Comparison of ENCODE assay signal across 12 mouse cellular contexts in the genomic region with DNA sequence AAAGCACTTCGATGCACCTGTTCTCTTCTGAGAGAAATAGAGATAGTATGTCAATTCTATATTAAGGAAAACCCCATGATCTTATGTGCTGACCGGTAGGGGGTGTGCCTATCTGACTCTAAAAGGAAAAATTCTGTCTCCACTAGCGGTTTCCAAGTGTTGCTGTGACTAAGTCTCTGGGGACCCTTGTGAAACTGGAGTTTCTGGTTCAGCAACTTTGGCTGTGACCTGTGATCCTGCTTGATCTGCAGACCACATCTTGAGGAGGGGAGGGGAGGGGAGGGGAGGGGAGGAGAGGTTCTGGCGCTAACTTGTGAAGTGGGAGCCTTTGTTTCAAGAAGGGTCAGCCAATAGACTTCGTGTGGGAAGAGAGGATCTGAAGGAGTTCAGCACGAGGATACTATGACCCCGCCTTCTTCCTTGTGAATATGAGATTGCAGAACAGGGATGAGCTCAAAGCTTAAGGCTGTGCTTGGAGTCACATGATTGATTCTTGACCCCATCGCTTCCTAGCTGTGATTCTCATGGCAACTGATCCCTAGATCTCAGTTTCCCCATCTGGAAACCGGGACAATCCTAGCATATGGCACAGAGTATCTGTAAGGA.
DNase-seq lines count a peak whose midpoint lies in the region; ATAC-seq lines count a peak whose summit lies in the region.
"Had no signal": no experiment of that assay in that cellular context is flagged by ENCODE, and none has a peak within 500 bp of the region (broad histone marks: within the 10 kb centered on the region; RNA-seq: fewer than 3 reads in every experiment).

No protein-coding gene starts in this region.

- no peaks in the 10 kb centered on the region for H3K9me3 ChIP-seq in kidney, embryonic 15.5 days (replicated peaks)
- H3K9me3 ChIP-seq in intestine, embryonic 16.5 days (ENCODE audit: control insufficient read depth, low read length): no peaks in the 10 kb centered on the region
- no peaks in the 10 kb centered on the region for H3K9me3 ChIP-seq in forebrain, embryonic 10.5 days
- H3K9me3 ChIP-seq: midbrain, embryonic 15.5 days; neural tube, embryonic 15.5 days had no signal

- no peaks in the 10 kb centered on the region for H3K36me3 ChIP-seq in kidney, embryonic 15.5 days
- H3K36me3 ChIP-seq in intestine, embryonic 16.5 days (ENCODE audit: control insufficient read depth, insufficient read depth, low read length): no peaks in the 10 kb centered on the region
- H3K36me3 ChIP-seq in forebrain, embryonic 10.5 days (replicated peaks): no peaks in the 10 kb centered on the region
- H3K36me3 ChIP-seq: midbrain, embryonic 15.5 days; neural tube, embryonic 15.5 days had no signal

- 45% methylated on average over 9 of the region's 9 CpGs for WGBS in kidney, embryonic 15.5 days
- 42% methylated on average over 9 of the region's 9 CpGs for WGBS in intestine, embryonic 16.5 days
- WGBS in forebrain, embryonic 10.5 days: 68% methylated on average over 9 of the region's 9 CpGs

- H3K4me3 ChIP-seq in kidney, embryonic 15.5 days (replicated peaks): no peak overlapping the region
- no peak overlapping the region for H3K4me3 ChIP-seq in intestine, embryonic 16.5 days (ENCODE audit: low read length)
- no peak overlapping the region for H3K4me3 ChIP-seq in forebrain, embryonic 10.5 days
- H3K4me3 ChIP-seq: midbrain, embryonic 15.5 days; neural tube, embryonic 15.5 days had no signal

- no peaks in the 10 kb centered on the region for H3K27me3 ChIP-seq in kidney, embryonic 15.5 days
- H3K27me3 ChIP-seq in intestine, embryonic 16.5 days (replicated peaks; ENCODE audit: control insufficient read depth, insufficient read depth, low read length): no peaks in the 10 kb centered on the region
- no peaks in the 10 kb centered on the region for H3K27me3 ChIP-seq in forebrain, embryonic 10.5 days (ENCODE audit: poor library complexity, severe bottlenecking)
- H3K27me3 ChIP-seq: midbrain, embryonic 15.5 days; neural tube, embryonic 15.5 days had no signal

- peak; percentile 36 for ATAC-seq in kidney, embryonic 15.5 days (replicated peaks; ENCODE audit: low FRiP score)
- ATAC-seq in intestine, embryonic 16.5 days: peak; percentile 83
- ATAC-seq: hindbrain, embryonic 16.5 days; midbrain, embryonic 15.5 days had no signal

- intact Hi-C loops in left cerebral cortex, postnatal 14 days (cut with DNase I): no loop called here

- peaks cover 13% of the 10 kb centered on the region; the same call in 1 of the 2 replicates for H3K4me1 ChIP-seq in kidney, embryonic 15.5 days
- peaks cover 7% of the 10 kb centered on the region; the same call in 1 of the 2 replicates for H3K4me1 ChIP-seq in intestine, embryonic 16.5 days (ENCODE audit: control insufficient read depth, insufficient read depth, low read length)
- peaks cover 23% of the 10 kb centered on the region for H3K4me1 ChIP-seq in forebrain, embryonic 10.5 days

- H3K9ac ChIP-seq in kidney, embryonic 15.5 days: no peak overlapping the region
- H3K9ac ChIP-seq in intestine, embryonic 16.5 days (ENCODE audit: low read depth, low read length): no peak overlapping the region
- H3K9ac ChIP-seq: midbrain, embryonic 15.5 days; neural tube, embryonic 15.5 days had no signal

- 0 out of 2 replicates have a peak overlapping the region, but pooled peaks have one; percentile 4 for H3K4me2 ChIP-seq in kidney, embryonic 15.5 days
- H3K4me2 ChIP-seq in intestine, embryonic 16.5 days (ENCODE audit: low read depth, low read length): no peak overlapping the region; the same call in 1 of the 2 replicates
- H3K4me2 ChIP-seq: midbrain, embryonic 15.5 days; neural tube, embryonic 15.5 days had no signal

- no peak overlapping the region for H3K27ac ChIP-seq in kidney, embryonic 15.5 days
- no peak overlapping the region for H3K27ac ChIP-seq in intestine, embryonic 16.5 days (ENCODE audit: low read length)
- no peak overlapping the region for H3K27ac ChIP-seq in forebrain, embryonic 10.5 days
- H3K27ac ChIP-seq: midbrain, embryonic 15.5 days; neural tube, embryonic 15.5 days had no signal

- no peak for DNase-seq in kidney, adult 8-10 months
- peak; percentile 36 for DNase-seq in embryo, embryonic 11 days
- peak; percentile 50 to 64 for DNase-seq in lung, postnatal 4 days
- DNase-seq in forebrain, embryonic 10.5 days (ENCODE audit: extremely low spot score, low spot score): no peak
- DNase-seq in left cerebral cortex, postnatal 14 days (ENCODE audit: low spot score in 2 of 2): no peak
- DNase-seq: cerebellum, adult 9-10 months; right cerebral cortex, postnatal 14 days had no signal

Comparison
In these comparisons a context has a peak if more than half of its experiments do, and no peak if none do; other contexts are left out.
1. DNase-seq: peak in embryo, embryonic 11 days (single experiment) and lung, postnatal 4 days (2 of 2); none in kidney, adult 8-10 months (0 of 2), forebrain, embryonic 10.5 days (single experiment) and left cerebral cortex, postnatal 14 days (0 of 2).